Mouse (Mus musculus): ENCODE results near the gene Tmem132d. TPM values are rescaled to one million over a fixed set of nuclear protein-coding genes. Genes with fewer than 3 reads are reported as not detected.
"Not testable (repeated sequence)": the region's sequence is repeated elsewhere in the genome, so short reads cannot be mapped to it uniquely, and the experiment has no call there.

Gene Tmem132d
- polyA plus RNA-seq, 1 experiment from 2014 or later = 0.57 TPM

GRCm38 (mm10) chr5:127952800-127953199 lies 480.1 kb downstream of the Tmem132d start:
- Histone ChIP-seq H3K4me3 (no peak overlapping the region), H3K4me1 (no peaks in the 10 kb centered on the region), H3K36me3 (ENCODE audit: poor library complexity, severe bottlenecking) (no peaks in the 10 kb centered on the region), H3K4me2 (no peak overlapping the region), H3K9ac (no peak overlapping the region), H3K27me3 (no peaks in the 10 kb centered on the region), H3K27ac (no peak overlapping the region), H3K9me3 (replicated peaks) (no peaks in the 10 kb centered on the region)
- WGBS = 82% methylated on average over 6 of the region's 6 CpGs
- no peak for ATAC-seq

GRCm38 (mm10) chr5:127950574-127950973 lies 482.3 kb downstream of the Tmem132d start:
- no peak for ATAC-seq
- WGBS = 70% methylated on average over 4 of the region's 4 CpGs
- no peaks in the 10 kb centered on the region for H3K9me3 ChIP-seq (replicated peaks)
- no peaks in the 10 kb centered on the region for H3K4me1 ChIP-seq
- no peak overlapping the region for H3K9ac ChIP-seq
- H3K36me3 ChIP-seq (ENCODE audit: poor library complexity, severe bottlenecking) = no peaks in the 10 kb centered on the region
- H3K4me3 ChIP-seq = no peak overlapping the region
- H3K4me2 ChIP-seq = no peak overlapping the region
- H3K27ac ChIP-seq = no peak overlapping the region
- no peaks in the 10 kb centered on the region for H3K27me3 ChIP-seq

GRCm38 (mm10) chr5:127947275-127947674 lies 485.6 kb downstream of the Tmem132d start:
- Histone ChIP-seq H3K27me3 (no peaks in the 10 kb centered on the region), H3K4me1 (no peaks in the 10 kb centered on the region), H3K9me3 (replicated peaks) (no peaks in the 10 kb centered on the region), H3K4me2 (no peak overlapping the region), H3K9ac (no peak overlapping the region), H3K27ac (no peak overlapping the region), H3K36me3 (ENCODE audit: poor library complexity, severe bottlenecking) (no peaks in the 10 kb centered on the region), H3K4me3 (no peak overlapping the region)
- ATAC-seq = no peak
- 29% methylated on average over 8 of the region's 8 CpGs for WGBS

DNA sequence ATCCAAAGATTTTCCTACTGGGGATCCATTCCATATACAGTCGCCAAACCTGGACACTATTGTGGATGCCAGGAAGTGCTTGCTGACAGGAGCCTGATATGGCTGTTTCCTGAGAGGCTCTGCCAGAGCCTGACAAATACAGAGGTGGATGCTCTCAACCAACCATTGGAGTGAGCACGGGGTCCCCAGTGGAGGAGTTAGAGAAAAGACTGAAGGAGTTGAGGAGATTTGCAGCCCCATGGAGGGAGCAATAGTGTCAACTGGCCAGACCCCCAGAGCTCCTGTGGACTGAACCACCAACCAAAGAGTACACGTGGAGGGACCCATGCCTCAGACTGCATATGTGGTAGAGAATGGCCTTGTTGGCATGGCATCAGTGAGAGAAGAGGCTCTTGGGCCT lies 490.7 kb downstream of the Tmem132d start:
- H3K9ac ChIP-seq; H3K27ac ChIP-seq; H3K36me3 ChIP-seq (ENCODE audit: poor library complexity, severe bottlenecking); H3K4me1 ChIP-seq; H3K9me3 ChIP-seq (replicated peaks); H3K4me2 ChIP-seq; H3K4me3 ChIP-seq; ATAC-seq; H3K27me3 ChIP-seq: not testable (repeated sequence)
- 82% methylated on average over 3 of the region's 3 CpGs for WGBS

- ATAC-seq = no peak
- no peak overlapping the region for H3K4me3 ChIP-seq
Observed at GRCm38 (mm10) chr5:127937914-127938313, 495.0 kb downstream of the Tmem132d start.

DNA sequence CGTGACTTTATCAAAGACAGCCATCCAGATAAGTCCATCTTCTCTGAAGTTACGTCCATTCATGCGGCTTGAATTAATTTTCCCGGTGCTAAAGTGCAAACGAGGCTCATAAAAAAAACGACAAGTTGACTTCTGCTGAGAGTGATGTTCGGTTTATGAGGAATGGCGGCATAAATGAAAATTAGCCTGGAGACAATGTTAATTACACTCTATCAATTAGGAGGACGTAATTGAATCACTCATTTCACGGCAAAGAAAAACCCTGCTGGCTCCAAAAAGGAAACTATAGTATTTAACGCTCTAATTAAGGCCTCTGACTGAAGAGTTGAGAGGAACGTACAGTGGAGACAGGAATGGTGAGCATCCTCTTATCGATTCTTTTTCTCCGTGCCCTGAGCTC lies 503.2 kb downstream of the Tmem132d start:
- Histone ChIP-seq H3K4me2 (no peak overlapping the region), H3K9me3 (replicated peaks) (peaks cover 5% of the 10 kb centered on the region; the same call in 1 of the 2 replicates), H3K27me3 (no peaks in the 10 kb centered on the region), H3K4me3 (no peak overlapping the region), H3K9ac (no peak overlapping the region), H3K4me1 (0 out of 2 replicates have a peak, but pooled peaks cover 4% of the 10 kb centered on the region), H3K36me3 (ENCODE audit: poor library complexity, severe bottlenecking) (no peaks in the 10 kb centered on the region), H3K27ac (no peak overlapping the region)
- no peak for ATAC-seq
- WGBS = 47% methylated on average over 14 of the region's 14 CpGs

More at GRCm38 (mm10) chr5:127937914-127938313, 495.0 kb downstream of the Tmem132d start:
- no peaks in the 10 kb centered on the region for H3K4me1 ChIP-seq
- 79% methylated on average over 3 of the region's 3 CpGs for WGBS
- H3K4me2 ChIP-seq = no peak overlapping the region
- H3K27ac ChIP-seq = no peak overlapping the region
- no peaks in the 10 kb centered on the region for H3K27me3 ChIP-seq
- no peaks in the 10 kb centered on the region for H3K9me3 ChIP-seq (replicated peaks)
- no peak overlapping the region for H3K9ac ChIP-seq
- no peaks in the 10 kb centered on the region for H3K36me3 ChIP-seq (ENCODE audit: poor library complexity, severe bottlenecking)

DNA sequence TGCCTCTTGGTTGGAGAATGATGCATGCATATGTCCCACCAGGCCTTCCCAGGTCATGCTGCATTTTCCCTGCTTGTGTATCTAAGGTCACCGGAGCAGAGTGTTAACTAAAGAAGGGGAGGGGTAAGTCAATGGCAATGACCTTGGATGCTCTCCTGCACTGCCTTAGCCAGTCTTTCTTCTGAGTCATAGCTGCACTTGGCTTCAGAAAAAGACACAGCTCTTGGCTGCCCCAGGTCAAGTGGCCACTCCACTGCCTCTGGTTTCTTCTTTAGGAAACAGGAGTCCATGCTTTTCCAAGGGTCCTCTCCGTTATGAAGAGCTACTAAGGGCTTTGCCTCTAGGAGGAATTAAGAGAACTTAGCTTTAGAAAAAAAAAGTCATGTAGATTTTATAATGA lies 506.2 kb downstream of the Tmem132d start:
- ATAC-seq = no peak
- Histone ChIP-seq H3K9me3 (replicated peaks) (peaks cover 5% of the 10 kb centered on the region; the same call in 1 of the 2 replicates), H3K4me1 (peaks cover 19% of the 10 kb centered on the region), H3K36me3 (ENCODE audit: poor library complexity, severe bottlenecking) (no peaks in the 10 kb centered on the region), H3K4me2 (no peak overlapping the region), H3K27ac (no peak overlapping the region), H3K4me3 (no peak overlapping the region), H3K9ac (no peak overlapping the region), H3K27me3 (no peaks in the 10 kb centered on the region)
- 76% methylated on average over 2 of the region's 2 CpGs for WGBS

DNA sequence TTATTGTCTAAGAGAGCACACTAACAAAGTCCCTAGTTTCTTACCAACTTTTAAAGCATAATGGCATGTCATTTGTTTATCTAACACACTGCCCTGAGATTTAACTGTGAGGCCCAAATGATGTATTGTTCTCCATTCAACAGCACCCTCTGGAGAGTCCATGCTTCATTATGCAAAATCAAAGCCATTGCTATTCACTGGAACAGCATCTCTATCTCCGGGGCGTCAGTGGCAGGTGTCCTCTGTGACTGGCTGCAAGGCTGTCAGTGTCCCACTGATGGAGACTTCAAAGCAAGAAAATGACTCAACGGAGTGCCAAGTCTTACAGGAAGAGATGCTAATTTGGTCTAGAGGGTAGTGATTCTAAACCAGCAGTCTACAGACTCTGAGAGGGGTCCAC lies 508.8 kb downstream of the Tmem132d start:
- H3K4me2 ChIP-seq = no peak overlapping the region
- H3K36me3 ChIP-seq (ENCODE audit: poor library complexity, severe bottlenecking) = no peaks in the 10 kb centered on the region
- ATAC-seq = no peak
- H3K27me3 ChIP-seq = no peaks in the 10 kb centered on the region
- peaks cover 15% of the 10 kb centered on the region for H3K4me1 ChIP-seq
- no peak overlapping the region for H3K27ac ChIP-seq
- no peak overlapping the region for H3K9ac ChIP-seq
- WGBS = 1% methylated on average over 3 of the region's 3 CpGs
- H3K9me3 ChIP-seq (replicated peaks) = no peaks in the 10 kb centered on the region
- no peak overlapping the region for H3K4me3 ChIP-seq

DNA sequence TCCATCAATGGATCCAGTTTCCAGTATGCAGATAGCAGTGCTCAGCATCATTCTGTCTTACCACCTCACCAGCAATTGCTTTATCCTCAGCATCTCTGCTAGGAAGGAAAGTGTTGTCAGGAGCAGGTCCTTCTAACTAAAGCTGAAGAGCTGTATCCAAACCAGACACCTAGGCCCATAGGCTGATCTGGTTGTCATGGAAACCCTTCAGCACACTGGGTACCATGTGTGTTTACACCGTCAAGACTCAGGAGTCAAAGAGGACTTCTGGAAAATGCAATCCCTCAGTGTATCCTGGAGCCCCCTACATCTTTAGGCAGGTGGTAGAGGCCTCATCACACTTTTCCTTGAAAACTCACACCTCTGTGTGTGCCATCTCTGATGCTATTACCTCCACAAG lies 513.7 kb downstream of the Tmem132d start:
- Histone ChIP-seq H3K27me3 (no peaks in the 10 kb centered on the region), H3K4me2 (no peak overlapping the region), H3K27ac (no peak overlapping the region), H3K36me3 (ENCODE audit: poor library complexity, severe bottlenecking) (no peaks in the 10 kb centered on the region), H3K4me3 (no peak overlapping the region), H3K9me3 (replicated peaks) (no peaks in the 10 kb centered on the region), H3K4me1 (peaks cover 11% of the 10 kb centered on the region), H3K9ac (no peak overlapping the region)
- ATAC-seq = no peak
- WGBS = 43% methylated on average over 1 of the region's 1 CpGs

DNA sequence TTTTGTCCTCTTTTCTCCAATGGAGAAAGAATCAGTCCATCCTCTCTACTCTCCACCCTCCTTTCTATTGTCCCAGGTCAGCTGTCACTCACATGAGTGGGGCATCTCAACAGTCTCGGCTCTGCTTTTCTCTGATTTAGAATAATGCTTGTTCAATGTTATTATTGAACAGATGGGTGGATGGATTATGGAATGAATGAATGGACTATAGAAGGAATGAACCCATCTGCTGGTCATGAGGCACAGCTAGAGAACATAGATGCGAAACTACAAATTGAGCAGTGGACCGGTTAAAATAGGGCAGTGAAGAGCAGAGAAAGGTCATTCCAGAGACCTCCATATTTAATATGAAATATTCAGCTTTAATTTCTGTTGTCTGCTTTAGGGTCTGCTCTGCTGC lies 514.5 kb downstream of the Tmem132d start:
- Histone ChIP-seq H3K9ac (no peak overlapping the region), H3K4me3 (no peak overlapping the region), H3K4me2 (no peak overlapping the region), H3K36me3 (ENCODE audit: poor library complexity, severe bottlenecking) (no peaks in the 10 kb centered on the region), H3K27ac (no peak overlapping the region), H3K27me3 (no peaks in the 10 kb centered on the region), H3K9me3 (replicated peaks) (no peaks in the 10 kb centered on the region), H3K4me1 (peaks cover 3% of the 10 kb centered on the region; the same call in 1 of the 2 replicates)
- ATAC-seq = no peak
- 89% methylated on average over 3 of the region's 3 CpGs for WGBS

- no peaks in the 10 kb centered on the region for H3K36me3 ChIP-seq (ENCODE audit: poor library complexity, severe bottlenecking)
- H3K9me3 ChIP-seq (replicated peaks) = no peaks in the 10 kb centered on the region
- no peak overlapping the region for H3K27ac ChIP-seq
- H3K4me3 ChIP-seq = no peak overlapping the region
- no peak for ATAC-seq
- WGBS = 81% methylated on average over 11 of the region's 11 CpGs
- H3K27me3 ChIP-seq = no peaks in the 10 kb centered on the region
- H3K4me1 ChIP-seq = no peaks in the 10 kb centered on the region
- no peak overlapping the region for H3K4me2 ChIP-seq
- no peak overlapping the region for H3K9ac ChIP-seq
Observed at GRCm38 (mm10) chr5:127914157-127914556, 518.7 kb downstream of the Tmem132d start.

GRCm38 (mm10) chr5:127911603-127912002 lies 521.3 kb downstream of the Tmem132d start:
- Histone ChIP-seq H3K27ac (no peak overlapping the region), H3K9me3 (replicated peaks) (no peaks in the 10 kb centered on the region), H3K9ac (no peak overlapping the region), H3K4me3 (no peak overlapping the region), H3K4me1 (no peaks in the 10 kb centered on the region), H3K36me3 (ENCODE audit: poor library complexity, severe bottlenecking) (no peaks in the 10 kb centered on the region), H3K27me3 (no peaks in the 10 kb centered on the region), H3K4me2 (no peak overlapping the region)
- no peak for ATAC-seq
- WGBS = 73% methylated on average over 3 of the region's 3 CpGs

- Histone ChIP-seq H3K9ac (no peak overlapping the region), H3K9me3 (replicated peaks) (no peaks in the 10 kb centered on the region), H3K36me3 (ENCODE audit: poor library complexity, severe bottlenecking) (no peaks in the 10 kb centered on the region), H3K4me1 (no peaks in the 10 kb centered on the region), H3K27me3 (no peaks in the 10 kb centered on the region), H3K27ac (no peak overlapping the region), H3K4me2 (no peak overlapping the region), H3K4me3 (no peak overlapping the region)
- 45% methylated on average over 2 of the region's 2 CpGs for WGBS
- ATAC-seq = no peak
Observed at GRCm38 (mm10) chr5:127910356-127910755, 522.5 kb downstream of the Tmem132d start.
